Mouse (Mus musculus): Measurements from ENCODE around the gene Vps36.

The Vps36 gene

GRCm38 (mm10) chr8:22214826-22215225 is 22.2 kb downstream of the Vps36 start:
- no peak for DNase-seq (ENCODE audit: low spot score)

- DNase-seq (ENCODE audit: low spot score) = no peak
Measured at GRCm38 (mm10) chr8:22226361-22226760, 33.8 kb downstream of the Vps36 start.

GRCm38 (mm10) chr8:22227061-22227877 is 34.7 kb downstream of the Vps36 start, which contains the start of gene Thsd1:
TSS of gene Thsd1 (plus strand) at chr8:22227313.
- DNase-seq (ENCODE audit: low spot score) = no peak

DNA sequence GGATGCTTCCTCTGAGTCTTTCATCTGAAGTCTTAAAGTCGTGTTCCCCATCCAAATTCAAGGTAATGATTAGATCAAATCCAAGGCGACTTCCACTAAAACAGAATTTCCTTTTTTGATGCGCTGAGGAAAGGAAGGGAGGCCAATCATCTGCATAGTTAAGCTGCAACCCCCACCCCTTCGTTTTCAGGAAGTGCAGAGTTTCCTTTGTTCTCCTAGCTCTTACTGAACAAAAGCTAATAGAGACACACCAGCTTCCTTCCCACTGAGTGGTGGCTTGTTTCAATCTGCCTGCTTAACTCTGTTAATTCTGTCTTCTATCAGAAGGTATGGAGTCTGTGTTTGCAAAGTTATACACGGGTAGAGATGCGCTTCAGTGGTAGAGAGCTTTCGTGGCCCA is 36.0 kb downstream of the Vps36 start:
- DNase-seq (ENCODE audit: low spot score) = no peak

DNA sequence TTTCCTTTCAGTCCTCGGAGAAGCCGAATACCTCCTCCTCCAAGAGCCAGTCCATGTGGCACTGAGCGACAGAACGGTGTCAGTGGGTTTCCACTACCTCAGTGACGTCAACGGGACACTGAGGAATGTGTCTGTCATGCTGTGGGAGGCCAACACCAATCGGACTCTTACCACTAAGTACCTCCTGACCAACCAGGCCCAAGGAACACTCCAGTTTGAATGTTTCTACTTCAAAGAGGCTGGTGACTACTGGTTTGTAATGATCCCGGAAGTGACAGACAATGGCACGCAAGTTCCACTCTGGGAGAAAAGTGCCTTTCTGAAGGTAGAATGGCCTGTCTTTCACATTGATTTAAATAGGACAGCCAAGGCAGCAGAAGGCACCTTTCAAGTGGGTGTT is 50.4 kb downstream of the Vps36 start:
- no peak for DNase-seq (ENCODE audit: low spot score)

DNA sequence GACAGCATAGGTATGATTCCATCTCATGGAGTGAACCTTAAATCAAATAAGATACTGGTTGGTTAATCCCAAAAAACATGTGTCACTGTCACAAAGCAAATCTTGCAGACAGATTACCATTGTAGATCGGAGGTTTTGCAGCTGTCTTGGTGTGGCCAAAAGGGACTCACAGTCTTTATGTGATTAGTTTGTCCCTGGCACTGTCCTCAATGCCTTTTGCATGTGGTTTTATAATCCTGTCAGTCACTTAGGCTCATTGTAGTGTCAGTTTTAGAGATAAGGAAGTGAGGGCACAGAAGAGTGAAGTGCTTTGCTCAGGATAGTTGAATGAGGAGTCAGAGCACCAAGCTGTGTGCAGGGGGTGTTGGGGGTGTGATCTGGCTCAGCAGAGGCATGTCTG is 53.1 kb downstream of the Vps36 start:
- no peak for DNase-seq (ENCODE audit: low spot score)

DNA sequence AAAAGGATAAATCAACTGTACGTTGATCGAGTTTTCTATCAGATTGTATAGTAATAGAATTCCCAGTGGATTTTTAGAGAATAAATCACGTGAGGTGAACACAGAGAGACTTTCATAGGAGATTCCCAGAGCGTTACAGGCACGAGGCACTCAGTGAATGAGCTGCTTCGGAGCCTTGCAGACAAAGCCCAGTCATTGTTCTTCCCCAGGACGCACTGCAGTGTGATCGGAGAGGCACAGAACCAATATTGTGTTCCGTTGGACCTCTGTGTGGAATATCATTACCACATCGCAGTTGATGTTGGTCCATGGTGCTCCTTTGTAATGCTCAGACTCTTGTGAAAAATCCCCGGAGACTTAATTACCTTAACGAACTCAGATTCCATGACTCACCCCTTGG is 55.3 kb downstream of the Vps36 start:
- no peak for DNase-seq (ENCODE audit: low spot score)

GRCm38 (mm10) chr8:22249080-22249479 is 56.5 kb downstream of the Vps36 start:
- DNase-seq (ENCODE audit: low spot score) = no peak

GRCm38 (mm10) chr8:22258946-22259450 is 66.4 kb downstream of the Vps36 start:
- DNase-seq (ENCODE audit: low spot score) = no peak

GRCm38 (mm10) chr8:22259531-22259930 is 66.9 kb downstream of the Vps36 start:
- no peak for DNase-seq (ENCODE audit: low spot score)

- DNase-seq (ENCODE audit: low spot score) = no peak
Measured at GRCm38 (mm10) chr8:22260091-22260722, 67.6 kb downstream of the Vps36 start.

DNA sequence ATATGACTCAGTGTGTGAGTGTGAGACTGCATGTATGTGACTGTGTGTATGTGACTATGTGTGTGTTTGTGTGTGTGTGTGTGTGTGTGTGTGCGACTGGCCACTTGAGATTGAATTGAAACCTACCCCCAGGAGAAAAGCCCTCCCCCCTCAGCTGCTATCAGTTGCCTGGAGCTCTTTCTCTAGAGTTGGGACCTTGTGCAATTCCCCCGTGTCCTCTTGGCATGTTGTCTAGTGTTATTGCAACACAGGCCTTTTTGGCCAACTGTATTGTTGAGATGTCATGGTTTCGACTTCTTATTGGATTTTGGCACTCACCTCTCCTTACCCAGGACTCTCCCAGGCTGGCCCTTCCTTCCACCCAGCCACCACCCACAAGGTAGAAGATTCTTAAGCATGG is 69.7 kb downstream of the Vps36 start:
- DNase-seq (ENCODE audit: low spot score) = no peak

- DNase-seq (ENCODE audit: low spot score) = no peak
Measured at GRCm38 (mm10) chr8:22264292-22264691, 71.7 kb downstream of the Vps36 start.

DNA sequence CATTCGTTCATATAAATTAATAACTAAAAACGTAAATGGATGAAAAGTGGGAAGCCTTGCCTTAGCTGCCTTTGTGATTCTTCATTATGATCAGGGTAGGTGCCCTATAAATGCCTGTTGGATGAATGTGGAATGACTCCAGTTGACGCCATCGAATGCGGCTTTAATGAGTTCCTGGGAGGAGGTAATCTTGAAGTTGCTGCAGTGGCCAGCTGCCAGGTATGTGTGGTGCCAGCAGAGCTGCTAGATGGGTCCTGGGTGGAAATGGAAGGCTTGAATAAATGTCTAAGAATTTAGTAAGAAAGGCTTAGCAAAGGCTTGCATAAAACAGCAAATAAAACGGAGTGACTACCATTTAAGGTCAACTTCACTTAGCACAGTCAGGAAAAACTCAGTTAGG is 72.2 kb downstream of the Vps36 start:
- DNase-seq (ENCODE audit: low spot score) = no peak

- no peak for DNase-seq (ENCODE audit: low spot score)
Measured at GRCm38 (mm10) chr8:22265194-22265593, 72.6 kb downstream of the Vps36 start.

GRCm38 (mm10) chr8:22266809-22267208 is 74.2 kb downstream of the Vps36 start:
- DNase-seq (ENCODE audit: low spot score) = no peak

All from c-Kit-positive CD71-positive TER-119-positive erythroid progenitor cells, embryonic 14.5 days (primary cell).